In the genomic region with DNA sequence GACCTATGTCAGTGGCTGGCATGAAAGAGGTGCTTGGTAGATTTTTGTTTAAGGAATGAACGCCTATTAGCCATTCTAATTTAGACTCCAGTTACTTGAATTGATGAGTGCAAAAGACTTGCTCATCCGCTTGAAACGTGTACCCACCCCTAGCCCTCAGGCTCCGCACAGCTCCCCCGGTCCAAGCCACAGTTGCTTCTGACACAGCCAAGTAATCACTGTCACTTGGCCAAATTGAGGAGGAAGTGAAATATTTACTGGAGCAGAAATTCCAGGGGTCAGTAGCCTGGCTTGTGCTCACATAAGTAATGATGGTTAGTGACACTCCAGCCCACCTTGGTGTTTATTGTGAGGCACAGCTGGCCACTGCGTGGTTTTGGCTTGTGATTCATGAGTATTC, we compare ENCODE assay signal across 8 mouse cellular contexts.
DNase-seq lines count a peak whose midpoint lies in the region; ATAC-seq and TF ChIP-seq lines count a peak whose summit lies in the region.

No protein-coding gene starts in this region.

- H3K27ac ChIP-seq in heart, embryonic 16.5 days (ENCODE audit: low read length): no peak overlapping the region
- H3K27ac ChIP-seq in limb, embryonic 12.5 days: no peak overlapping the region
- H3K27ac ChIP-seq in olfactory bulb, adult 2 months (ENCODE audit: insufficient read depth, low read depth, low read length): peak overlapping the region; percentile 69

- no peak for TF ChIP-seq POLR2A in olfactory bulb, adult 2 months (IDR thresholded peaks at IDR 0.05; ENCODE audit: insufficient read depth, low read depth, low read length)

- H3K4me1 ChIP-seq in heart, embryonic 16.5 days (ENCODE audit: control insufficient read depth, insufficient read depth, low read length): peaks cover 9% of the 10 kb centered on the region; the same call in 1 of the 2 replicates
- H3K4me1 ChIP-seq in limb, embryonic 12.5 days (replicated peaks): peaks cover 12% of the 10 kb centered on the region
- H3K4me1 ChIP-seq in olfactory bulb, adult 2 months (ENCODE audit: control insufficient read depth, insufficient read depth, low read length): peaks cover 22% of the 10 kb centered on the region

- ATAC-seq in heart, embryonic 16.5 days (replicated peaks; ENCODE audit: extremely low read depth, insufficient read depth, low FRiP score): no peak
- no peak for ATAC-seq in limb, embryonic 12.5 days (ENCODE audit: insufficient number of reproducible peaks, insufficient read depth, low FRiP score, low TSS enrichment, low read depth)

- H3K4me3 ChIP-seq in heart, embryonic 16.5 days (ENCODE audit: low read length): no peak overlapping the region
- no peak overlapping the region for H3K4me3 ChIP-seq in limb, embryonic 12.5 days (replicated peaks)
- H3K4me3 ChIP-seq in olfactory bulb, adult 2 months (ENCODE audit: insufficient read depth, low read depth, low read length): no peak overlapping the region

- peak overlapping the region; percentile 37 for H3K4me2 ChIP-seq in heart, embryonic 16.5 days (ENCODE audit: low read depth, low read length)
- H3K4me2 ChIP-seq in limb, embryonic 12.5 days: peak overlapping the region; percentile 27; the same call in 1 of the 2 replicates

- no peaks in the 10 kb centered on the region for H3K27me3 ChIP-seq in heart, embryonic 16.5 days (ENCODE audit: control insufficient read depth, insufficient read depth, low read length)
- no peaks in the 10 kb centered on the region for H3K27me3 ChIP-seq in limb, embryonic 12.5 days

- no peak overlapping the region for H3K9ac ChIP-seq in heart, embryonic 16.5 days (ENCODE audit: low read length)
- H3K9ac ChIP-seq in limb, embryonic 12.5 days (replicated peaks): no peak overlapping the region

- TF ChIP-seq CTCF in olfactory bulb, adult 2 months (IDR thresholded peaks at IDR 0.05; ENCODE audit: insufficient read depth, low read depth, low read length): no peak

- WGBS in heart, embryonic 16.5 days: 63% methylated on average over 6 of the region's 6 CpGs
- WGBS in limb, embryonic 12.5 days: 54% methylated on average over 6 of the region's 6 CpGs
- WGBS in olfactory bulb, adult 2 months: 40% methylated on average over 6 of the region's 6 CpGs

- DNase-seq in 3134 (ENCODE audit: extremely low read depth, insufficient read length, low spot score): peak; percentile 41
- DNase-seq in cerebellum, adult 18-20 months: peak; percentile 34 to 49
- no peak for DNase-seq in frontal cortex, adult 2 months (ENCODE audit: extremely low spot score in 1 of 2, low spot score in 1 of 2)
- no peak for DNase-seq in urinary bladder, postnatal 4 days (ENCODE audit: low spot score in 2 of 2)
- no peak for DNase-seq in embryo, embryonic 10 days (ENCODE audit: low spot score)

- no peaks in the 10 kb centered on the region for H3K36me3 ChIP-seq in heart, embryonic 16.5 days (ENCODE audit: control insufficient read depth, insufficient read depth)
- H3K36me3 ChIP-seq in limb, embryonic 12.5 days: no peaks in the 10 kb centered on the region

- H3K9me3 ChIP-seq in heart, embryonic 16.5 days (replicated peaks; ENCODE audit: control insufficient read depth, low read length): no peaks in the 10 kb centered on the region
- no peaks in the 10 kb centered on the region for H3K9me3 ChIP-seq in limb, embryonic 12.5 days

Comparison
In these comparisons a context has a peak if more than half of its experiments do, and no peak if none do; other contexts are left out.
1. DNase-seq: peak in 3134 (single experiment) and cerebellum, adult 18-20 months (2 of 2); none in frontal cortex, adult 2 months (0 of 2), urinary bladder, postnatal 4 days (0 of 2) and embryo, embryonic 10 days (single experiment).